Mouse (Mus musculus): ENCODE measurements around the gene Zfp773.
"Not testable (repeated sequence)": the region's sequence is repeated elsewhere in the genome, so short reads cannot be mapped to it uniquely, and the experiment has no call there.

DNA sequence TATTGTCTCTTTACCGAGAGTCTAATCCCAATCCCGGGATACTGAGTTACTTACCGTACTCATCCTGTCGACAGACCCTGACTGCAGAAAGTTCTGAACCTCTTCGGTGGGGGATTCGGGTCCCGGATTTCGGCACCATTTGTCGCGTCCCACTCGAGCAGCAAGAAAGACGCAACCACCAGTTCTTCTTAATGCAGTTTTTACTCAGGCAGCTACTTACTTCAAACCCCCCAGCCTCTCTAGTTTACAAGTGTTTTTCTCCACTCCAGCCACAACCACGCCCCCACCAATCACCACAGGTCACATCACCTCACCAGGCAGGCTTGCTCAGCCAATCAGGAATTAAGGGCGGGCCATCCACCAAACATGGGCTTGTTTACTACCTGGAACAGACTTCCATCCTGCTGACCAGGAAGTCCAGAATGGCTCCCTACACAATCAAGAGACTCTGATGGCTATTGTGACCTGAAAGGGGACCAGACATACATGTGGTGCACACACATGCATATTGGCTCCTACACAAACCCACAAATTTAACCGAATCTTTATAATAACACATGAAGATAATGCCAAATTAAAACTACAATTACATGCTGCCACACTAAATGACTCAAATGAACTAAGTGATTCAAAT is 5.9 kb downstream of the Zfp773 start:
- not testable (repeated sequence) for TF ChIP-seq POLR2A (IDR thresholded peaks at IDR 0.05; ENCODE audit: low read depth, low read length); CTCF (IDR thresholded peaks at IDR 0.05; ENCODE audit: extremely low read depth, insufficient read depth, insufficient read length, insufficient replicate concordance)
